Mouse (Mus musculus): ENCODE measurements around the gene Gm10570. TPM values are rescaled to one million over a fixed set of nuclear protein-coding genes. Genes with fewer than 3 reads are reported as not detected.

Gene Gm10570
- total and polyA plus RNA-seq, 3 experiments = 0.27 TPM; not detected in 2

DNA sequence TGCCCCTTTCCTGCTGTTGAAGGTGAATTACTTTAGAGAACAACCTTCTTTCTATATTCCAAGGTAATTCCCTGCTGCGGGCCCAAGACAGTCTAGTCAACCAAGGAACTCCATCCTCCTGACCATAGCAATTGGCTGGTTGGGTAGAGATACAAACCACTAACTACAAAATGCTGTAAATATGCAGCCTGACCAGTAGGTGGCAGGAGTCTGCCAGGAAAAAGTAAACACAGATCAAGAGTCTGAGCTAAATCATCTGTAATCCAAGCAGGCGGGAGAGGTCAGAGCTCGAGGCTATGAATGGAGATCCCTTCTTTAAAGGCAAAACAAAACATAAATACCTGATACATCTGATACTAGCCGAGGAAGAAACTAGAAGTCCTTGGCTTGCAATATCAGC, 33.2 kb upstream of the Gm10570 start:
- 16% methylated on average over 4 of the region's 4 CpGs for whole genome bisulfite sequencing
- H3K27ac ChIP-seq = no peak overlapping the region
- no peak overlapping the region for H3K9ac ChIP-seq (ENCODE audit: low read depth, low read length)
- intact Hi-C loops (cut with DNase I) = loop anchor here (1.0 kb wide), 1 partner anchor 193 kb away; no protein-coding TSS in a partner anchor
- no peaks in the 10 kb centered on the region for H3K27me3 ChIP-seq (ENCODE audit: control insufficient read depth, insufficient read depth, low read length)
- H3K79me2 ChIP-seq (replicated peaks; ENCODE audit: control insufficient read depth, insufficient read depth, low read length) = no peaks in the 10 kb centered on the region
- DNase-seq = peak; percentile 29 to 54
- no peaks in the 10 kb centered on the region for H3K36me3 ChIP-seq (ENCODE audit: control insufficient read depth, insufficient read depth, low read length)
- TF ChIP-seq EP300 (IDR thresholded peaks at IDR 0.05; ENCODE audit: insufficient read depth, low read depth, low read length) (no peak), CTCF (IDR thresholded peaks at IDR 0.05) (peak; percentile 94), POLR2A (IDR thresholded peaks at IDR 0.05; ENCODE audit: insufficient read depth, low read depth, low read length) (no peak)
- no peaks in the 10 kb centered on the region for H3K4me1 ChIP-seq (ENCODE audit: control insufficient read depth, insufficient read depth, low read length)
- H3K4me3 ChIP-seq = no peak overlapping the region

DNA sequence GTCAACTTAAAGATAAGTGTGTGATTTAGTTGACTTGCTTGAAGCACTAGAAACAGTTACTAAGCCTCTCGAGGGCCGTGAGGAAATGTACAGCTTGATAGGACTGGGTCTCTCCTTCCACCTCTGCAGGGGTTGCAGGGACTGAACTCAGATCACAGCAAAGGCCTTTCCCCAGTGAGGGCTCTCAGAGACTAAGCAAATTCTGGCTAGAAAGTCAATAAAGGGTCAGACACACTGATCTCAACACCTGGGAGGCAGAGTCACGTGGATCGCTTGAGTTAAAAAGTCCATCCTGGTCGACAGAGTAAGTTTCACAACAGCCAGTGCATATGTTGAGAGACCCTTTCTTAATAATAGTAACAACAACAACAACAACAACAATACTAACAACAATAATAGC, 27.4 kb upstream of the Gm10570 start:
- Histone ChIP-seq H3K9ac (ENCODE audit: low read depth, low read length) (no peak overlapping the region), H3K4me3 (no peak overlapping the region), H3K27me3 (ENCODE audit: control insufficient read depth, insufficient read depth, low read length) (no peaks in the 10 kb centered on the region), H3K4me1 (ENCODE audit: control insufficient read depth, insufficient read depth, low read length) (no peaks in the 10 kb centered on the region), H3K27ac (no peak overlapping the region), H3K36me3 (ENCODE audit: control insufficient read depth, insufficient read depth, low read length) (no peaks in the 10 kb centered on the region), H3K79me2 (replicated peaks; ENCODE audit: control insufficient read depth, insufficient read depth, low read length) (no peaks in the 10 kb centered on the region)
- intact Hi-C loops (cut with DNase I) = loop anchor here (5.0 kb wide), 1 partner anchor 139 kb away; no protein-coding TSS in a partner anchor
- no peak for DNase-seq
- 94% methylated on average over 5 of the region's 5 CpGs for WGBS
- TF ChIP-seq CTCF (IDR thresholded peaks at IDR 0.05) (no peak), POLR2A (IDR thresholded peaks at IDR 0.05; ENCODE audit: insufficient read depth, low read depth, low read length) (no peak), EP300 (IDR thresholded peaks at IDR 0.05; ENCODE audit: insufficient read depth, low read depth, low read length) (no peak)

GRCm38 (mm10) chr4:130327366-130327765, 18.9 kb upstream of the Gm10570 start:
- no peak for TF ChIP-seq EP300 (IDR thresholded peaks at IDR 0.05; ENCODE audit: insufficient read depth, low read depth, low read length)
- TF ChIP-seq CTCF (IDR thresholded peaks at IDR 0.05) = peak; percentile 25; the same call in 1 of the 2 replicates
- no peak for TF ChIP-seq POLR2A (IDR thresholded peaks at IDR 0.05; ENCODE audit: insufficient read depth, low read depth, low read length)
- Histone ChIP-seq H3K36me3 (ENCODE audit: control insufficient read depth, insufficient read depth, low read length) (no peaks in the 10 kb centered on the region), H3K27ac (no peak overlapping the region; the same call in 1 of the 2 replicates), H3K79me2 (replicated peaks; ENCODE audit: control insufficient read depth, insufficient read depth, low read length) (no peaks in the 10 kb centered on the region), H3K27me3 (ENCODE audit: control insufficient read depth, insufficient read depth, low read length) (no peaks in the 10 kb centered on the region), H3K4me3 (no peak overlapping the region), H3K4me1 (ENCODE audit: control insufficient read depth, insufficient read depth, low read length) (peaks cover 1% of the 10 kb centered on the region; the same call in 1 of the 2 replicates), H3K9ac (ENCODE audit: low read depth, low read length) (no peak overlapping the region)
- intact Hi-C loops (cut with DNase I) = no loop called here
- no peak for DNase-seq
- 76% methylated on average over 9 of the region's 9 CpGs for WGBS

- Histone ChIP-seq H3K4me1 (ENCODE audit: control insufficient read depth, insufficient read depth, low read length) (peaks cover 1% of the 10 kb centered on the region; the same call in 1 of the 2 replicates), H3K27ac (no peak overlapping the region), H3K79me2 (replicated peaks; ENCODE audit: control insufficient read depth, insufficient read depth, low read length) (no peaks in the 10 kb centered on the region), H3K36me3 (ENCODE audit: control insufficient read depth, insufficient read depth, low read length) (no peaks in the 10 kb centered on the region), H3K27me3 (ENCODE audit: control insufficient read depth, insufficient read depth, low read length) (no peaks in the 10 kb centered on the region), H3K4me3 (no peak overlapping the region), H3K9ac (ENCODE audit: low read depth, low read length) (no peak overlapping the region)
- TF ChIP-seq EP300 (IDR thresholded peaks at IDR 0.05; ENCODE audit: insufficient read depth, low read depth, low read length) = no peak
- no peak for TF ChIP-seq POLR2A (IDR thresholded peaks at IDR 0.05; ENCODE audit: insufficient read depth, low read depth, low read length)
- intact Hi-C loops (cut with DNase I) = no loop called here
- DNase-seq = no peak
- WGBS = 100% methylated on average over 2 of the region's 2 CpGs
These were observed 17.0 kb upstream of the Gm10570 start for GRCm38 (mm10) chr4:130325446-130325845.

DNA sequence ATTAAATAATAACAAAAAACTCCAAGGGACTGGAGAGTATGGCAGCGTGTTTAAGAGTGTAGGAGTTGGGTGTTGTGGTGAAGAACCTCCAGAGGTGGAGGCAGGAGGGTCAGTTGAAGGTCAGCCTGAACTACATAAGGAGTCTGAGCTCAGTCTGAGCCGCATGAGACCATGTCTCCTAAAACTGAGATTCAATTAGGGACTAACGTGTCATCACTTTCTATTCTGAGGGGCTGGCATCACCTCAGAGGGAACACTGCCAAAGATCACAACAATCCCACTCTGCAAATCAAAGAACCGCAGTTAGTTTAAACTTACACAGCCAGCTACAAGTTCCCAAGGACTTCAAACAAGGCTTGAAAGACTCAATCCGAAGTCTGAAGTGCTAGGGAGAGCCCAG, 15.1 kb upstream of the Gm10570 start:
- Histone ChIP-seq H3K9ac (ENCODE audit: low read depth, low read length) (no peak overlapping the region), H3K4me1 (ENCODE audit: control insufficient read depth, insufficient read depth, low read length) (peaks cover 1% of the 10 kb centered on the region; the same call in 1 of the 2 replicates), H3K27ac (peak overlapping the region; percentile 76), H3K79me2 (replicated peaks; ENCODE audit: control insufficient read depth, insufficient read depth, low read length) (no peaks in the 10 kb centered on the region), H3K4me3 (no peak overlapping the region), H3K27me3 (ENCODE audit: control insufficient read depth, insufficient read depth, low read length) (no peaks in the 10 kb centered on the region), H3K36me3 (ENCODE audit: control insufficient read depth, insufficient read depth, low read length) (no peaks in the 10 kb centered on the region)
- no peak for TF ChIP-seq POLR2A (IDR thresholded peaks at IDR 0.05; ENCODE audit: insufficient read depth, low read depth, low read length)
- TF ChIP-seq CTCF (IDR thresholded peaks at IDR 0.05) = no peak
- peak; percentile 39; the same call in 1 of the 2 replicates for TF ChIP-seq EP300 (IDR thresholded peaks at IDR 0.05; ENCODE audit: insufficient read depth, low read depth, low read length)
- WGBS = 22% methylated on average over 5 of the region's 5 CpGs
- intact Hi-C loops (cut with DNase I) = no loop called here
- peak in 1 of 2 experiments; percentile 62 for DNase-seq

DNA sequence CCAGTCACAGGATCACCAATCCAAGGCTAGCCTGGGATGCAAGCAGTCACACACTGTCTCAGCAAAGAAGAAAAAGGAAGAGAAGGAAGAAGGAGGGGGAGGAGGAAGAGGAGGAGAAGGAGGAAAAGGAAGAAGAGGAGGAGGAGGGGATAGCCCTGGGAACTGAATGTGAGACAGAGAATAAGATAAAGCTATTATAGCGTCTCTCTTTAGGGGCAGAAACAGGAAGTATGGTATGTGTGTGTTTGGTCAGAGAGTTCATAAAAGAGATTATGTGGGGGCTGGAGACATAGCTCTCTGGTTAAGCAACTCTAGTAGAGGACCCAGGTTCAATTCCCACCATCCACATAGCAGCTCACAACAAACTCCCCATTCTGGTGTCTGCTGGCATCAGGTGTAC, 14.7 kb upstream of the Gm10570 start:
- no peaks in the 10 kb centered on the region for H3K36me3 ChIP-seq (ENCODE audit: control insufficient read depth, insufficient read depth, low read length)
- H3K9ac ChIP-seq (ENCODE audit: low read depth, low read length) = no peak overlapping the region
- intact Hi-C loops (cut with DNase I) = no loop called here
- H3K79me2 ChIP-seq (replicated peaks; ENCODE audit: control insufficient read depth, insufficient read depth, low read length) = no peaks in the 10 kb centered on the region
- TF ChIP-seq CTCF (IDR thresholded peaks at IDR 0.05) (no peak), POLR2A (IDR thresholded peaks at IDR 0.05; ENCODE audit: insufficient read depth, low read depth, low read length) (no peak), EP300 (IDR thresholded peaks at IDR 0.05; ENCODE audit: insufficient read depth, low read depth, low read length) (no peak)
- H3K27me3 ChIP-seq (ENCODE audit: control insufficient read depth, insufficient read depth, low read length) = no peaks in the 10 kb centered on the region
- no peak overlapping the region for H3K4me3 ChIP-seq
- DNase-seq = no peak
- WGBS = 22% methylated on average over 1 of the region's 1 CpGs
- H3K4me1 ChIP-seq (ENCODE audit: control insufficient read depth, insufficient read depth, low read length) = peaks cover 1% of the 10 kb centered on the region; the same call in 1 of the 2 replicates
- H3K27ac ChIP-seq = peak overlapping the region; percentile 76

All from heart, adult 2 months (tissue).